Mouse (Mus musculus) E14TG2a.4 (cell line): Measurements from ENCODE around the gene Akap8l.

Experiments
- H3K27me3 ChIP-seq: 2 replicates; pipeline ENCODE4 v1.6.1; 2014; ENCODE audit warnings: low read length, control low read depth; ENCODE audit not compliant: insufficient read depth
- H3K36me3 ChIP-seq: 2 replicates; pipeline ENCODE4 v1.6.1; 2014; ENCODE audit warnings: low read length, control low read depth; ENCODE audit not compliant: insufficient read depth
- H3K4me1 ChIP-seq: replicated peaks from 2 replicates; pipeline ENCODE4 v1.6.1; 2014; ENCODE audit warnings: low read depth, low read length, control low read depth
- H3K4me3 ChIP-seq: replicated peaks from 2 replicates; pipeline ENCODE4 v1.5.1; 2014; ENCODE audit warnings: mild to moderate bottlenecking, low read length
- H3K9me3 ChIP-seq: 2 replicates; pipeline ENCODE4 v1.6.1; 2014; ENCODE audit warnings: low read length, control low read depth
- CTCF ChIP-seq: conservative IDR thresholded peaks from 2 replicates; pipeline ENCODE4 v1.5.1; 2014; ENCODE audit warnings: low read length
- NANOG ChIP-seq: IDR thresholded peaks from 2 replicates; pipeline ENCODE4 v1.6.1; 2014; ENCODE audit warnings: borderline replicate concordance, low read length, mixed read lengths
- POU5F1 ChIP-seq: IDR thresholded peaks from 2 replicates; pipeline ENCODE4 v1.6.1; 2014; ENCODE audit warnings: low read length, borderline replicate concordance

Gene Akap8l

GRCm38 (mm10) chr17:32277201-32277600, 73.2 kb downstream of the Akap8l start:
- peaks cover 96% of the 10 kb centered on the region for H3K4me1 ChIP-seq
- H3K36me3 ChIP-seq = peaks cover 37% of the 10 kb centered on the region
- TF ChIP-seq POU5F1 = no peak
- TF ChIP-seq NANOG = no peak
- TF ChIP-seq CTCF = no peak
- no peak overlapping the region for H3K4me3 ChIP-seq
- H3K9me3 ChIP-seq = no peaks in the 10 kb centered on the region
- H3K27me3 ChIP-seq = no peaks in the 10 kb centered on the region

- TF ChIP-seq NANOG (no peak), POU5F1 (no peak), CTCF (no peak)
- H3K9me3 ChIP-seq = no peaks in the 10 kb centered on the region
- H3K4me1 ChIP-seq = peaks cover 97% of the 10 kb centered on the region
- H3K36me3 ChIP-seq = peaks cover 52% of the 10 kb centered on the region
- H3K27me3 ChIP-seq = no peaks in the 10 kb centered on the region
- H3K4me3 ChIP-seq = no peak overlapping the region
Observed at GRCm38 (mm10) chr17:32275568-32275967, 74.8 kb downstream of the Akap8l start.
